Mouse (Mus musculus) layer of hippocampus, adult 2 months (tissue): ENCODE data around the gene Slit3. TPM values are rescaled to one million over a fixed set of nuclear protein-coding genes. Genes with fewer than 3 reads are reported as not detected.
A peak's percentile ranks its signal among the peaks of the same experiment; 100 is the strongest.

Experiments
- DNase-seq, 2 experiments: peaks; one replicate each; pipeline ENCODE4 v3.0.0; 2022; ENCODE audit warnings: low spot score in 2 of 2
- H3K27ac ChIP-seq: fragments of 200-600 bp; 2 replicates; pipeline ENCODE4 v1.8.1; 2022
- H3K4me3 ChIP-seq: fragments of 200-600 bp; 2 replicates; pipeline ENCODE4 v1.8.1; 2022; ENCODE audit warnings: mild to moderate bottlenecking
- CTCF ChIP-seq: fragments of 200-600 bp; conservative IDR thresholded peaks from 2 replicates; pipeline ENCODE4 v1.8.1; 2022; ENCODE audit warnings: antibody characterized with exemption, mild to moderate bottlenecking, moderate library complexity
- total RNA-seq, 2 experiments: library from RNA; stranded (reverse); gene quantifications; 2 replicates each; pipeline ENCODE4 v1.2.3; 2021

The Slit3 gene
- total RNA-seq, 2 experiments from 2014 or later = 98.9 to 106 TPM

GRCm38 (mm10) chr11:35440186-35440585 is 319.2 kb downstream of the Slit3 start:
- H3K27ac ChIP-seq = peak overlapping the region; percentile 62; the same call in 1 of the 2 replicates
- no peak for TF ChIP-seq CTCF
- no peak for DNase-seq

GRCm38 (mm10) chr11:35444489-35445100 is 323.6 kb downstream of the Slit3 start:
- no peak for TF ChIP-seq CTCF
- no peak overlapping the region for H3K4me3 ChIP-seq
- H3K27ac ChIP-seq = peak overlapping the region; percentile 23; the same call in 1 of the 2 replicates
- DNase-seq = no peak

More at GRCm38 (mm10) chr11:35440186-35440585, 319.2 kb downstream of the Slit3 start:
- H3K4me3 ChIP-seq = no peak overlapping the region

GRCm38 (mm10) chr11:35447951-35448350 is 326.9 kb downstream of the Slit3 start:
- Histone ChIP-seq H3K4me3 (no peak overlapping the region), H3K27ac (no peak overlapping the region)
- TF ChIP-seq CTCF = no peak
- no peak for DNase-seq

- no peak for TF ChIP-seq CTCF
- no peak for DNase-seq
- H3K27ac ChIP-seq = no peak overlapping the region
- no peak overlapping the region for H3K4me3 ChIP-seq
Measured at GRCm38 (mm10) chr11:35449199-35449598, 328.2 kb downstream of the Slit3 start.

GRCm38 (mm10) chr11:35451636-35452035 is 330.6 kb downstream of the Slit3 start:
- H3K4me3 ChIP-seq = no peak overlapping the region
- DNase-seq = peak; percentile 77 to 81
- peak; percentile 99 for TF ChIP-seq CTCF
- H3K27ac ChIP-seq = peak overlapping the region; percentile 32; the same call in 1 of the 2 replicates

- TF ChIP-seq CTCF = peak; percentile 79
- peak; percentile 45 to 62 for DNase-seq
- Histone ChIP-seq H3K27ac (0 out of 2 replicates have a peak overlapping the region, but pooled peaks have one; percentile 28), H3K4me3 (no peak overlapping the region)
Measured at GRCm38 (mm10) chr11:35452413-35452812, 331.4 kb downstream of the Slit3 start.

GRCm38 (mm10) chr11:35454191-35454725 is 333.2 kb downstream of the Slit3 start:
- DNase-seq = no peak
- TF ChIP-seq CTCF = no peak
- Histone ChIP-seq H3K27ac (no peak overlapping the region), H3K4me3 (no peak overlapping the region)

- TF ChIP-seq CTCF = no peak
- Histone ChIP-seq H3K4me3 (no peak overlapping the region), H3K27ac (no peak overlapping the region)
- DNase-seq = no peak
Measured at GRCm38 (mm10) chr11:35454781-35455180, 333.8 kb downstream of the Slit3 start.

GRCm38 (mm10) chr11:35458068-35458467 is 337.0 kb downstream of the Slit3 start:
- no peak for DNase-seq
- H3K27ac ChIP-seq = no peak overlapping the region
- no peak for TF ChIP-seq CTCF
- H3K4me3 ChIP-seq = no peak overlapping the region

- Histone ChIP-seq H3K27ac (no peak overlapping the region), H3K4me3 (no peak overlapping the region)
- no peak for TF ChIP-seq CTCF
- no peak for DNase-seq
Measured at GRCm38 (mm10) chr11:35466701-35467100, 345.7 kb downstream of the Slit3 start.

- no peak overlapping the region for H3K27ac ChIP-seq
- H3K4me3 ChIP-seq = no peak overlapping the region
- no peak for DNase-seq
- no peak for TF ChIP-seq CTCF
Measured at GRCm38 (mm10) chr11:35468847-35469246, 347.8 kb downstream of the Slit3 start.

GRCm38 (mm10) chr11:35469940-35470339 is 348.9 kb downstream of the Slit3 start:
- TF ChIP-seq CTCF = no peak
- no peak for DNase-seq
- H3K27ac ChIP-seq = no peak overlapping the region
- H3K4me3 ChIP-seq = no peak overlapping the region

GRCm38 (mm10) chr11:35470853-35471252 is 349.8 kb downstream of the Slit3 start:
- no peak overlapping the region for H3K4me3 ChIP-seq
- H3K27ac ChIP-seq = no peak overlapping the region
- DNase-seq = no peak
- TF ChIP-seq CTCF = no peak
